Mouse (Mus musculus) kidney, embryonic 16.5 days (tissue): Measurements from ENCODE around the gene Map3k3. TPM values are rescaled to one million over a fixed set of nuclear protein-coding genes. Genes with fewer than 3 reads are reported as not detected.

ENCODE experiments used
- ATAC-seq: fragments of 200-750 bp; cut with Nextera tagmentation; 2 replicates; pipeline ENCODE4 v1.8.0; 2017; ENCODE audit warnings: moderate TSS enrichment; ENCODE audit not compliant: low FRiP score, low TSS enrichment
- H3K27ac ChIP-seq: fragments of 300-500 bp; sonication (generic); 2 replicates; pipeline ENCODE4 v1.5.1; 2014; ENCODE audit warnings: low read length
- H3K27me3 ChIP-seq: fragments of 300-500 bp; sonication (generic); 2 replicates; pipeline ENCODE4 v1.6.1; 2014; ENCODE audit warnings: low read length, control low read depth, mixed read lengths; ENCODE audit not compliant: insufficient read depth
- H3K36me3 ChIP-seq: fragments of 300-500 bp; sonication (generic); 2 replicates; pipeline ENCODE4 v1.6.1; 2014; ENCODE audit warnings: low read length, control low read depth, mixed read lengths; ENCODE audit not compliant: insufficient read depth
- H3K4me1 ChIP-seq: fragments of 300-500 bp; sonication (generic); 2 replicates; pipeline ENCODE4 v1.6.1; 2014; ENCODE audit warnings: low read length, control low read depth, mixed read lengths; ENCODE audit not compliant: insufficient read depth
- H3K4me2 ChIP-seq: fragments of 300-500 bp; sonication (generic); replicated peaks from 2 replicates; pipeline ENCODE4 v1.6.1; 2014; ENCODE audit warnings: low read depth, low read length
- H3K4me3 ChIP-seq: fragments of 300-500 bp; sonication (generic); 2 replicates; pipeline ENCODE4 v1.5.1; 2014; ENCODE audit warnings: mild to moderate bottlenecking, low read length
- H3K9ac ChIP-seq: fragments of 300-500 bp; sonication (generic); replicated peaks from 2 replicates; pipeline ENCODE4 v1.6.1; 2014; ENCODE audit warnings: low read length
- H3K9me3 ChIP-seq: fragments of 300-500 bp; sonication (generic); 2 replicates; pipeline ENCODE4 v1.6.1; 2016; ENCODE audit warnings: low read length, control low read depth
- WGBS: fragments of 180-500 bp; shearing (Covaris S2); extraction: QIAGEN DNeasy Blood & Tissue Kit; methylation state at CpG from one replicate; pipeline ENCODE4 v1.1.7; 2014; 5-methylcytosine and 5-hydroxymethylcytosine counted together
- polyA plus RNA-seq: library from polyadenylated mRNA; unstranded; fragments of >200 nt; fragmentation: Nextera tagmentation; extraction: Ambion mirVana; gene quantifications from 2 replicates; pipeline ENCODE4 v1.2.1, GENCODE M21; 2015

Map3k3 gene
- polyA plus RNA-seq, 1 experiment from 2014 or later: 22.6 TPM

DNA sequence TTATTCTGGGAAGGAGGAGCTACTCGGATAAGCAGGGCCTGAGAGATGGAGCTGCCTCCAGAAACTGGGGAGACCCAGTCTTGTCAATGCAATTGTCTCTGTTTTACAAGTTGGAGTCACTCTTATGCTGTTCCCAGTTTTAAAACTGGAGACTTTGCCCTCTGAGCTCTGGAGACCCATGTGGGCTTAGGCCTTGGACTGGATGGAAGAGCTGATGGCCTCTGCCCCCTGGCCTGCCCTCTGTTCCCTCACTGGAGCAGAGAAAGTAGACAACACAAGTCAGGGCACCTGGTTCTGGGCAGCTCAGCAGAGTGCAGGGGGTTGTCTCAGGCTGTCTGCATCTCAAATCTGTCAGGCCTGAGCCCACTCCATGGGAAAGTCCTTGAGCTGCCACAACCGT is 70.4 kb downstream of the Map3k3 start:
- no peak overlapping the region for H3K4me2 ChIP-seq
- H3K27me3 ChIP-seq: no peaks in the 10 kb centered on the region
- no peak overlapping the region for H3K4me3 ChIP-seq
- no peaks in the 10 kb centered on the region for H3K9me3 ChIP-seq
- ATAC-seq: no peak
- H3K36me3 ChIP-seq: peaks cover 64% of the 10 kb centered on the region
- H3K4me1 ChIP-seq: peaks cover 12% of the 10 kb centered on the region
- 70% methylated on average over 2 of the region's 2 CpGs for WGBS
- no peak overlapping the region for H3K9ac ChIP-seq
- H3K27ac ChIP-seq: no peak overlapping the region

- no peak overlapping the region for H3K27ac ChIP-seq
- H3K9ac ChIP-seq: no peak overlapping the region
- 53% methylated on average over 3 of the region's 3 CpGs for WGBS
- peaks cover 15% of the 10 kb centered on the region for H3K4me1 ChIP-seq
- no peak for ATAC-seq
- H3K27me3 ChIP-seq: no peaks in the 10 kb centered on the region
- no peaks in the 10 kb centered on the region for H3K9me3 ChIP-seq
- H3K4me3 ChIP-seq: no peak overlapping the region
- H3K36me3 ChIP-seq: peaks cover 54% of the 10 kb centered on the region
- H3K4me2 ChIP-seq: no peak overlapping the region
These were observed 71.3 kb downstream of the Map3k3 start for GRCm38 (mm10) chr11:106155761-106156160.

DNA sequence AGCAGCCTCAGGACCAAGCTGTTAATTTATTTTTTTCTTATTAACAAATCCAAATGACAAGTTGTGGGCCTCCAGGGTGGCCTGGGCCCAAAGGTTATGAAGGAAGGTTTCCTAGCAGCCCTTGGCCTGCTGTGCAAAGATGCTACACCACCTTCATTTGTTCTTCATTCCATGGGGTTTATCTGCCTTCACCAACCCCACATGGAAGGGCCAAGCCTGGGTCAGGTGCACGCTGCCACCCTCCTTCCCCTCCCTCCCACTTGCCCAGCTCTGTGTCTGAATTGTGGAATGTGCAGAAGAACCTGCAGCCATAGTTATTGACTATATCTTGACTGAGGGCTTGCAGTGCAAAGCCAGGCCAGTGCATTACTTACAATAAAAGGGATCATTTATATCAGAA is 71.8 kb downstream of the Map3k3 start:
- no peak for ATAC-seq
- Histone ChIP-seq H3K4me1 (peaks cover 20% of the 10 kb centered on the region), H3K9ac (no peak overlapping the region), H3K4me2 (no peak overlapping the region), H3K9me3 (no peaks in the 10 kb centered on the region), H3K27ac (no peak overlapping the region), H3K4me3 (no peak overlapping the region), H3K27me3 (no peaks in the 10 kb centered on the region), H3K36me3 (peaks cover 49% of the 10 kb centered on the region)
- 75% methylated on average over 1 of the region's 1 CpGs for WGBS

DNA sequence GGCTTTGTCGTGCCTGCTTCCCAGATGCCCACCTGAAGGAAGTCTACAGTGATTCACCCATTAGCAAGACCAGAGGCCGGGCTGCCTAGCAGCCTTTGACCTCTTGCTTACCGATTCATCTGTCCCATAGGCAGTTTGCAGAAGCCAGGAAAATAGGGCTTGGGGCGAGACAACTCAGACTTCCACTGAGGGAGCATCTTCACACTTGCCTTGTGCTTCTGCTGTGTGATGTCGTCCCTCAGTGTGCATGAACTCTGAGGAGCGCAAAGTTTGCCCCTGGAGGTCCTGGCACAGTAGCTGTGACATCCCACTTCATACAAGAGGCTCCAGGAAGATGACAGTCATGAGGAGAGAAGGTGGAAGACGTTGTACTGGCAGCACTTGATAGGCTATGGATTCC is 72.7 kb downstream of the Map3k3 start:
- Histone ChIP-seq H3K4me3 (no peak overlapping the region), H3K27me3 (no peaks in the 10 kb centered on the region), H3K9ac (no peak overlapping the region), H3K4me1 (peaks cover 22% of the 10 kb centered on the region), H3K27ac (no peak overlapping the region), H3K4me2 (no peak overlapping the region), H3K36me3 (peaks cover 40% of the 10 kb centered on the region), H3K9me3 (no peaks in the 10 kb centered on the region)
- WGBS: 85% methylated on average over 7 of the region's 7 CpGs
- no peak for ATAC-seq

- Histone ChIP-seq H3K4me1 (peaks cover 22% of the 10 kb centered on the region), H3K27ac (peak overlapping the region; percentile 89), H3K9me3 (no peaks in the 10 kb centered on the region), H3K9ac (peak overlapping the region; percentile 95), H3K4me3 (peak overlapping the region; percentile 80), H3K4me2 (peak overlapping the region; percentile 92), H3K27me3 (no peaks in the 10 kb centered on the region), H3K36me3 (peaks cover 40% of the 10 kb centered on the region)
- WGBS: 50% methylated on average over 14 of the region's 14 CpGs
- no peak for ATAC-seq
These were observed 73.9 kb downstream of the Map3k3 start for GRCm38 (mm10) chr11:106158081-106158929.

- Histone ChIP-seq H3K36me3 (peaks cover 40% of the 10 kb centered on the region), H3K4me3 (peak overlapping the region; percentile 80), H3K27me3 (no peaks in the 10 kb centered on the region), H3K9me3 (no peaks in the 10 kb centered on the region), H3K9ac (peak overlapping the region; percentile 95), H3K4me2 (peak overlapping the region; percentile 92), H3K4me1 (peaks cover 22% of the 10 kb centered on the region), H3K27ac (peak overlapping the region; percentile 89)
- ATAC-seq: peak; percentile 32
- 26% methylated on average over 9 of the region's 9 CpGs for WGBS
These were observed 74.5 kb downstream of the Map3k3 start for GRCm38 (mm10) chr11:106158930-106159215.

DNA sequence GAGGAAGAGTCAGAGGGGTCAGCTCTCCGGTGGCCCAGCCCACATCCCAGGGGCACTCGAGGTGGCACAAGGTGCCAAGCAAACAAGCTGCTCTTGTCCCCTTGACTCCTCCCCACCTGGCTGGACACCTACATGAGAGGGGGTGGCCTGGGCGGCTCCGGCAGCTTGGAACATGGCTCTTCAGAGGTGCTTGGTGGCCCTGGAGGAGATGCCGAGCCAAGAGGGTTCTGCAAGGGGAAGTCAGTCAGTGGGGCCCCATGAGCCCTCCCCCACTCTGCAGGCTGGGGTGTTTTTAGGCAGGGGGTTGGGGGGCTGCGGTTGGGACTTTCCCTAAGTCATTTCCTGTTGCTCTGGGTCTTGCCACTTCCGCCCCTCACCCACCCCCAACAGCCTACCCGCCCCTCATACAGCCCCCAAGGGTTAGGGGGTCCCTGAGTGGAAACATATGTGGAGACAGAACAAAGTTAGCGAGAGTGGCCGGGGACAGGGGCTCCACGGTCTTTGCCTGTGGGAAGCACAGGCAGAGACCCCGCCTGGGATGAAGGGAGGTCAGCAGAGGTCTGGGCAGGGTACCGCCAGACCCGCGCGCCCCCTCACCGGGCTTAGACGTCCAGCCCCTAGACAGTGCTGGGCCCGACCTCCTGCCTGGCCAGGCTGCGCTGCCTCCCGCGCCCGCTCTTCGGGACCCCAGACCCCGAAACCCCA is 75.0 kb downstream of the Map3k3 start:
- ATAC-seq: peak; percentile 60
- H3K9me3 ChIP-seq: no peaks in the 10 kb centered on the region
- no peaks in the 10 kb centered on the region for H3K27me3 ChIP-seq
- peak overlapping the region; percentile 95 for H3K9ac ChIP-seq
- peak overlapping the region; percentile 80 for H3K4me3 ChIP-seq
- peaks cover 22% of the 10 kb centered on the region for H3K4me1 ChIP-seq
- peaks cover 37% of the 10 kb centered on the region for H3K36me3 ChIP-seq
- H3K4me2 ChIP-seq: peak overlapping the region; percentile 92
- H3K27ac ChIP-seq: peak overlapping the region; percentile 89
- 0% methylated on average over 24 of the region's 25 CpGs for WGBS

DNA sequence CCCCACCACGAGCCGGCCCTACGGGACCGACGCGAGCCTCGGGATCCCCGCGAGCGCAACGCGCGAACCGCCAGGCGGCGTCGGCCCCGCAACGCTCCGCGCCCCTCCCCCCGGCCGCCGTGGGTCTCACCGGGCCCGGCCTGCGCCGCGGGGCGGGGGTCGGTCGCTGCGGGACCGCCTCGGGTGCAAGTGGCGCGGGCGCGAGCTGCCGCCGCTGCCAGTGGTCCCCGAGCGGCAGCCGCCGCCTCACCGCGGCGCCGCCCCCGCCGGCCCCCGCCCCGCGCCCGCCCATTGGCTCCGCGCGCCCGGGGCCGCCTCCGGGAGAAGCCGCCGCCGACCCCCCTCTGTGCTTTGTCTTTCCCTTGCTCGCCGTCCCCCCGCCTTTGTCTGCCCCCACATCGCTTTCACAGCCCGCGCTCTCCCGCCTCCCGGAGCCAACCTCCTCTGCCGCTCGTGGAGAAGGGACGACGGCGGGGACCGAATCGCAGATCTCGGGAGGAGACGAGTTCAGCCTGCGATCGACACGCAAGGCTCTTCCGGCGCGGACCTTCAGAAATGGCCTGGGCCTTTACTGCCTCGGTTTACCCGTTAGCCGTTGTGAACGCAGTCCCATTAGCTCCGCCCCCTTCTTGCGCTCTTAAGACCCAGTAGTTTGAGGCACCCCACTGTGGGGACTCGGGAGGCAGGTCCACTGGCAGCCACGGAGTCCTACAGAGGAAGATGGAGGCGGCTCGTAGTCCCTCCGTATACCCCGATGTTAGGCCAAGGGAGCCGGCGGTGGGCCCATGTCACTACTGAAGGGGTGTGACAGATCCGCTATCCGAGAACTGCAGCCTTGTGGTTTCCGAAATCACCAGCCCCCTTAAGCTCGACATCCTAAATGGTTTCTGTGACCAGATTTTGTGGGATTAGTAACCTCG is 75.8 kb downstream of the Map3k3 start:
- peak overlapping the region; percentile 92 for H3K4me2 ChIP-seq
- H3K27me3 ChIP-seq: no peaks in the 10 kb centered on the region
- peaks cover 35% of the 10 kb centered on the region for H3K36me3 ChIP-seq
- WGBS: under 1% methylated on average over 55 of the region's 106 CpGs
- H3K9ac ChIP-seq: peak overlapping the region; percentile 95
- peak; percentile 66 for ATAC-seq
- H3K9me3 ChIP-seq: no peaks in the 10 kb centered on the region
- peak overlapping the region; percentile 80 for H3K4me3 ChIP-seq
- H3K4me1 ChIP-seq: peaks cover 22% of the 10 kb centered on the region
- H3K27ac ChIP-seq: peak overlapping the region; percentile 89

GRCm38 (mm10) chr11:106160841-106161721 is 76.7 kb downstream of the Map3k3 start, which contains the start of the genes Gm10840 and Limd2:
Gene Gm10840, plus strand, starts transcription at chr11:106160850.
Gene Limd2, minus strand, starts transcription at chr11:106160860.
- peak within 1 kb of the TSS; percentile 95 for H3K9ac ChIP-seq
- H3K4me2 ChIP-seq: peak within 1 kb of the TSS; percentile 92
- peak within 1 kb of the TSS; percentile 89 for H3K27ac ChIP-seq
- peak; percentile 39; the same call in 1 of the 2 replicates for ATAC-seq
- 29% methylated on average over 22 of the region's 22 CpGs for WGBS
- H3K36me3 ChIP-seq: peaks cover 35% of the 10 kb centered on the region
- peak within 1 kb of the TSS; percentile 80 for H3K4me3 ChIP-seq
- no peaks in the 10 kb centered on the region for H3K27me3 ChIP-seq
- H3K9me3 ChIP-seq: no peaks in the 10 kb centered on the region
- H3K4me1 ChIP-seq: peaks cover 22% of the 10 kb centered on the region
